Mouse (Mus musculus) heart, postnatal 0 days (tissue): ENCODE measurements at regions not wholly inside any gene's neighbourhood (a gene's known extent, or its start where the extent isn't known, plus 50 kb on each side); places are given as distances from the start of the nearest gene placed in this dataset.

Source experiments
- CTCF ChIP-seq: IDR thresholded peaks from 2 replicates; pipeline ENCODE4 v1.5.1; 2016; ENCODE audit warnings: antibody characterized with exemption, control low read depth, low read depth
- EP300 ChIP-seq: IDR thresholded peaks from 2 replicates; pipeline ENCODE4 v1.6.1; 2016; ENCODE audit warnings: antibody characterized with exemption, low read depth

DNA sequence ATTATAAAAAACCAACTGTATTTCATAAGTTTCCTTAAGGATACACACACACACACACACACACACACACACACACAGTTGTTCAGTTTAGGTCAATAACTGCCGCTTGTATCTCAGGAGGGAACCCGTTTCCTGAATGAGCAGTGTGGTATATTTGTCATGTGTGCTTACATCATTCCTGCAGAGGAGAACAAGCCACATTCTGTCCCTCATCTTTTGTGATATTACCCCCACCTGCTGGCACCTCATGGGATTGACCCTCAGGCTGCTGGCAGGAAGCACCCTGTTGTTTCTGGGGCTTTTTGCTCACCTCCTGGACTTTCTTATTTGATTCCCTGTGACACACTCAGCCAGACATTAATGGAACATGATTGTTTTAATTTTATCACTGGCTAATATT is 66.4 kb upstream of the Htr1a start:
- no peak for TF ChIP-seq EP300
- peak; percentile 73 for TF ChIP-seq CTCF
